Mouse (Mus musculus): ENCODE measurements at regions not wholly inside any gene's neighbourhood (a gene's known extent, or its start where the extent isn't known, plus 50 kb on each side); places are given as distances from the start of the nearest gene placed in this dataset.

DNA sequence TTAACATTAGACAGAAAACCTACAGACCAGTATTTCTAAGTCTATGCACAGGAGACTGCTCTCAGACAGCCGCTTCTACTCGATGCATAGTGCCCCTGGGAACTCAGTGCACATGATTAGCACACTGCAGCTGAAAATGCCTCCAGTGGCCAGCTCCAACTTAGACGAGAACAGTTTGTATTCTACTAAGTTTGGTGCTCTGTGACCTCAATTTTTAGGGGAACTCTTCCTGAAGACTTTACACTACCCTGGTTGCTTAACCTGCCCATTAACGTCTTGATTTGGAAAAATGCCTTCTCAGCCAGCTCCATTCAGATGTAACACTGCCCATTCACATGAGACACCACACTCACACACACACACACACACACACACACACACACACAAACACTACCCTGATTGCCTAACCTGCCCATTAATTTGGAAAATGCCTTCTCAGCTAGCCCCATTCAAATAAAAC is 130.9 kb upstream of the Cpeb2 start:
- Histone ChIP-seq H3K36me3 (replicated peaks in 1 of 2; ENCODE audit: control insufficient read depth in 1 of 2, insufficient read depth in 1 of 2, low read length in 1 of 2) (no peaks in the 10 kb centered on the region), H3K27ac (ENCODE audit: insufficient read depth, low read depth) (no peak overlapping the region), H3K9ac (ENCODE audit: insufficient read depth, low read depth) (no peak overlapping the region), H3K79me2 (replicated peaks; ENCODE audit: control insufficient read depth, extremely low read depth, insufficient read depth, poor library complexity, severe bottlenecking) (no peaks in the 10 kb centered on the region), H3K27me3 (replicated peaks) (no peaks in the 10 kb centered on the region), H3K4me3 (replicated peaks in 1 of 3; ENCODE audit: low read depth in 2 of 3, low read length in 2 of 3, poor library complexity in 1 of 3) (no peak overlapping the region), H3K9me3 (replicated peaks; ENCODE audit: low read length) (no peaks in the 10 kb centered on the region), H3K4me1 (ENCODE audit: control insufficient read depth in 1 of 2, insufficient read depth in 2 of 2) (peaks cover 0 to 5% of the 10 kb centered on the region in 2 experiments; a peak in 2 of 4 replicates), H3K4me2 (ENCODE audit: insufficient read depth, low read depth, poor library complexity, severe bottlenecking) (no peak overlapping the region)
- DNase-seq (ENCODE audit: extremely low read depth): no peak
- no peak for TF ChIP-seq POLR2A (IDR thresholded peaks at IDR 0.05; ENCODE audit: low read depth, low read length)
- no peak for TF ChIP-seq HCFC1 (IDR thresholded peaks at IDR 0.05; ENCODE audit: low read depth, low read length)
- no peak for TF ChIP-seq NRF1 (IDR thresholded peaks at IDR 0.05; ENCODE audit: low read depth, low read length)
- no peak for TF ChIP-seq NELFE (IDR thresholded peaks at IDR 0.05; ENCODE audit: low read depth, low read length)
- no peak for TF ChIP-seq BHLHE40 (IDR thresholded peaks at IDR 0.05; ENCODE audit: low read depth, low read length)
- TF ChIP-seq USF1 (IDR thresholded peaks at IDR 0.05; ENCODE audit: low read depth, low read length): no peak
- TF ChIP-seq ELF1 (IDR thresholded peaks at IDR 0.05; ENCODE audit: low read depth, low read length): no peak
- no peak for TF ChIP-seq CHD2 (IDR thresholded peaks at IDR 0.05; ENCODE audit: low read length)
- TF ChIP-seq MAZ (IDR thresholded peaks at IDR 0.05; ENCODE audit: low read depth, low read length): no peak
- TF ChIP-seq KAT2A (IDR thresholded peaks at IDR 0.05; ENCODE audit: insufficient replicate concordance, low read length): no peak
- TF ChIP-seq ZNF384 (IDR thresholded peaks at IDR 0.05; ENCODE audit: low read depth, low read length): no peak
- TF ChIP-seq POLR2AphosphoS2 (IDR thresholded peaks at IDR 0.05; ENCODE audit: low read depth, low read length): no peak
- dilution Hi-C loops (cut with MboI; ENCODE audit: extremely low pct_ligation_motif_present, extremely low pct_unique_long_range_greater_than_20kb, low sequenced_read_pairs): no loop called here
- in situ Hi-C loops (cut with MboI; ENCODE audit: low pct_ligation_motif_present, low pct_unique_long_range_greater_than_20kb, low sequenced_read_pairs): loop anchor here (10.0 kb wide), 1 partner anchor 57 kb away; no protein-coding TSS in a partner anchor

DNA sequence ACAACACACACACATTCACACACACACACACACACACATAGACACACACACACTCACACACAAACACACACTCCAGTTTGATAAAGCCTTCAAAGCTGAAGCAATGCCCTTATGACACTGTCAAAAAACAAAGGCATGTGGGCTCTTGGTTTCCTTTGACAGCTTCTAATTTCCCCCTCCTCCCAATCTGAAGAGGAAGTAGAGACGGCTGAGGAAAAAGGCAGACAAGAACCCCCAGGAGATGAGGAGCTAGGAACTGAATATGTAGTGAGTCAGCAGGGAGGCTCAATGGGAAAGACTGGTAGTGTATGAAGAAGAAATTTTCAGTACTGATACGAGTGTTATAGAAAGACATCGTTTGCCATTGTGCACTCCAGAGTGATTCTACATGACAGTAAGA is 130.4 kb upstream of the Cpeb2 start:
- H3K4me1 ChIP-seq (ENCODE audit: control insufficient read depth in 1 of 2, insufficient read depth in 2 of 2): peaks cover 2 to 10% of the 10 kb centered on the region in 2 experiments; a peak in 3 of 4 replicates
- dilution Hi-C loops (cut with MboI; ENCODE audit: extremely low pct_ligation_motif_present, extremely low pct_unique_long_range_greater_than_20kb, low sequenced_read_pairs) (no loop called here), in situ Hi-C loops (cut with MboI; ENCODE audit: low pct_ligation_motif_present, low pct_unique_long_range_greater_than_20kb, low sequenced_read_pairs) (loop anchor here (10.0 kb wide), 1 partner anchor 58 kb away; no protein-coding TSS in a partner anchor)

More for the DNA sequence above, 130.4 kb upstream of the Cpeb2 start:
- no peak overlapping the region for H3K4me2 ChIP-seq (ENCODE audit: insufficient read depth, low read depth, poor library complexity, severe bottlenecking)
- H3K79me2 ChIP-seq (replicated peaks; ENCODE audit: control insufficient read depth, extremely low read depth, insufficient read depth, poor library complexity, severe bottlenecking): no peaks in the 10 kb centered on the region
- H3K4me3 ChIP-seq (replicated peaks in 1 of 3; ENCODE audit: low read depth in 2 of 3, low read length in 2 of 3, poor library complexity in 1 of 3): no peak overlapping the region
- no peak for TF ChIP-seq E2F4 (IDR thresholded peaks at IDR 0.05; ENCODE audit: insufficient replicate concordance, low read depth, low read length)
- no peak for TF ChIP-seq MEF2A (IDR thresholded peaks at IDR 0.05; ENCODE audit: borderline replicate concordance, low read depth, low read length)
- TF ChIP-seq JUND (conservative IDR thresholded peaks at IDR 0.05; ENCODE audit: low read depth, low read length): no peak
- TF ChIP-seq TCF12 (IDR thresholded peaks at IDR 0.05; ENCODE audit: low read depth, low read length): no peak
- TF ChIP-seq RAD21 (IDR thresholded peaks at IDR 0.05; ENCODE audit: low read depth, low read length): no peak
- no peak for TF ChIP-seq GABPA (IDR thresholded peaks at IDR 0.05; ENCODE audit: insufficient replicate concordance, low read depth, low read length)
- no peak for TF ChIP-seq PAX5 (IDR thresholded peaks at IDR 0.05; ENCODE audit: low read length)
- TF ChIP-seq SMC3 (IDR thresholded peaks at IDR 0.05; ENCODE audit: low read depth, low read length): no peak
- no peak for TF ChIP-seq UBTF (IDR thresholded peaks at IDR 0.05; ENCODE audit: low read depth, low read length)
- TF ChIP-seq NRF1 (IDR thresholded peaks at IDR 0.05; ENCODE audit: low read depth, low read length): no peak
- no peak for TF ChIP-seq CHD1 (IDR thresholded peaks at IDR 0.05; ENCODE audit: low read depth, low read length)
- no peak for TF ChIP-seq SIN3A (IDR thresholded peaks at IDR 0.05; ENCODE audit: low read length)
- TF ChIP-seq TBP (conservative IDR thresholded peaks at IDR 0.05; ENCODE audit: low read depth, low read length): no peak
- no peak for TF ChIP-seq MAZ (IDR thresholded peaks at IDR 0.05; ENCODE audit: low read depth, low read length)
- TF ChIP-seq ELF1 (IDR thresholded peaks at IDR 0.05; ENCODE audit: low read depth, low read length): no peak
- no peak for TF ChIP-seq RCOR1 (conservative IDR thresholded peaks at IDR 0.05; ENCODE audit: low read depth, low read length)
- TF ChIP-seq MAX (IDR thresholded peaks at IDR 0.05; ENCODE audit: low read length): no peak
- no peak overlapping the region for H3K9ac ChIP-seq (ENCODE audit: insufficient read depth, low read depth)
- H3K27me3 ChIP-seq (replicated peaks): no peaks in the 10 kb centered on the region
- no peaks in the 10 kb centered on the region for H3K9me3 ChIP-seq (replicated peaks; ENCODE audit: low read length)
- no peak for DNase-seq (ENCODE audit: extremely low read depth)
- no peak overlapping the region for H3K27ac ChIP-seq (ENCODE audit: insufficient read depth, low read depth)
- H3K36me3 ChIP-seq (replicated peaks in 1 of 2; ENCODE audit: control insufficient read depth in 1 of 2, insufficient read depth in 1 of 2, low read length in 1 of 2): no peaks in the 10 kb centered on the region
